Mouse (Mus musculus): ENCODE measurements around the gene Lrrk1. TPM values are rescaled to one million over a fixed set of nuclear protein-coding genes. Genes with fewer than 3 reads are reported as not detected.

Lrrk1 gene
- polyA plus RNA-seq, 1 experiment from 2014 or later: 33.0 TPM

DNA sequence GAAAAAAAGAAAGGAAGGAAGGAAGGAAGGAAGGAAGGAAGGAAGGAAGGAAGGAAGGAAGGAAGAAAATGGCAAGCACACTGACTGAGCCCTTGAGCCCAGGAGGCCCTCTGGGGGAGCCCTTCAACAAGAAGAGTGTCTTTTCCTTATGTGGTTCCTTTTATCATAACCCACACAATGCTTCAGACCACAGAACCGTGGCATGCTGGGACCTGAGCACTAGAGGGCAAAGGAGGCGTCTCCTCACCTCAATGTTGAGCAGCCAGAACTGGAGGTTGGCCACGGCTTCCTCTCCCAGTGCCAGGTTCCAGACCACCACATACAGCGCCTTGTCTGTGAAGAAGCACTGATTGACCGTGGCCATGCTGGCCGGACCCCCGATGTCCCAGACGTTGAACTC lies 96.1 kb downstream of the Lrrk1 start:
- POLR2A ChIA-PET: no interaction called here
- H3K27me3 ChIP-seq: no peaks in the 10 kb centered on the region
- ATAC-seq (no peak), DNase-seq (ENCODE audit: low read depth, low spot score) (no peak)
- CTCF ChIA-PET: no interaction called here
- in situ Hi-C loops (cut with MboI; ENCODE audit: low pct_unique_long_range_greater_than_20kb): no loop called here
- no peak for TF ChIP-seq CTCF (IDR thresholded peaks at IDR 0.05)

GRCm38 (mm10) chr7:66282984-66283612 lies 105.1 kb downstream of the Lrrk1 start:
- in situ Hi-C loops (cut with MboI; ENCODE audit: low pct_unique_long_range_greater_than_20kb): no loop called here
- no peak for DNase-seq (ENCODE audit: low read depth, low spot score)
- no peak for TF ChIP-seq CTCF (IDR thresholded peaks at IDR 0.05)

GRCm38 (mm10) chr7:66282265-66282664 lies 105.9 kb downstream of the Lrrk1 start:
- TF ChIP-seq CTCF (IDR thresholded peaks at IDR 0.05): no peak
- ChIA-PET POLR2A (no interaction called here), CTCF (no interaction called here)
- H3K27me3 ChIP-seq: no peaks in the 10 kb centered on the region
- DNase-seq (ENCODE audit: low read depth, low spot score): no peak
- in situ Hi-C loops (cut with MboI; ENCODE audit: low pct_unique_long_range_greater_than_20kb): no loop called here
- no peak for ATAC-seq

More at GRCm38 (mm10) chr7:66282984-66283612, 105.1 kb downstream of the Lrrk1 start:
- CTCF ChIA-PET: interaction anchor here (0.6 kb wide), 1 partner anchor 146 kb away, joined by 3 read pairs; no protein-coding TSS in a partner anchor
- no peaks in the 10 kb centered on the region for H3K27me3 ChIP-seq
- ATAC-seq: no peak
- POLR2A ChIA-PET: no interaction called here

DNA sequence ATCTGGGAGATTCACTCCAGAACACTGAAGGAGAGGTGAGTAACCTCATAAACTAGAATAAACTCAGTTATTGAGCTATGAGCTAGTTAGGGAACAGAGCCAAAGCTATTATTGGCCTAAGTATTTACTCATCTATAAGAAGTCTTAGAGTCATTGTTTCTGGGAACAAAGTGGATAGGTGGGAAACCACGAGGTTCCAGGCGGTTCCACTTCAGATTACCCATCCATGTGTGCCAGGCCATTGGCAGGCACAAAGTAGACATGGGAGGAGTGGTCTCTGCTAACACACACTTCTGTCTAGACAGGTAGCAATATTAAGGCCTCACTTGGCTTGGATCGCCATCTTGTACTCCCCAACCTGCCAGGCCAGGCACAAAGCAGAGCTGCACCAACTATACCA lies 110.1 kb downstream of the Lrrk1 start:
- ChIA-PET POLR2A (no interaction called here), CTCF (no interaction called here)

GRCm38 (mm10) chr7:66273494-66273893 lies 114.7 kb downstream of the Lrrk1 start:
- in situ Hi-C loops (cut with MboI; ENCODE audit: low pct_unique_long_range_greater_than_20kb): no loop called here
- no peak for TF ChIP-seq CTCF (IDR thresholded peaks at IDR 0.05)
- no peaks in the 10 kb centered on the region for H3K27me3 ChIP-seq
- ChIA-PET POLR2A (no interaction called here), CTCF (no interaction called here)
- ATAC-seq: no peak
- DNase-seq (ENCODE audit: low read depth, low spot score): no peak

More for the DNA sequence above, 110.1 kb downstream of the Lrrk1 start:
- no peak for ATAC-seq
- TF ChIP-seq CTCF (IDR thresholded peaks at IDR 0.05): no peak
- DNase-seq (ENCODE audit: low read depth, low spot score): no peak
- in situ Hi-C loops (cut with MboI; ENCODE audit: low pct_unique_long_range_greater_than_20kb): no loop called here
- H3K27me3 ChIP-seq: no peaks in the 10 kb centered on the region

GRCm38 (mm10) chr7:66271226-66271625 lies 116.9 kb downstream of the Lrrk1 start:
- CTCF ChIA-PET: no interaction called here
- in situ Hi-C loops (cut with MboI; ENCODE audit: low pct_unique_long_range_greater_than_20kb): no loop called here

DNA sequence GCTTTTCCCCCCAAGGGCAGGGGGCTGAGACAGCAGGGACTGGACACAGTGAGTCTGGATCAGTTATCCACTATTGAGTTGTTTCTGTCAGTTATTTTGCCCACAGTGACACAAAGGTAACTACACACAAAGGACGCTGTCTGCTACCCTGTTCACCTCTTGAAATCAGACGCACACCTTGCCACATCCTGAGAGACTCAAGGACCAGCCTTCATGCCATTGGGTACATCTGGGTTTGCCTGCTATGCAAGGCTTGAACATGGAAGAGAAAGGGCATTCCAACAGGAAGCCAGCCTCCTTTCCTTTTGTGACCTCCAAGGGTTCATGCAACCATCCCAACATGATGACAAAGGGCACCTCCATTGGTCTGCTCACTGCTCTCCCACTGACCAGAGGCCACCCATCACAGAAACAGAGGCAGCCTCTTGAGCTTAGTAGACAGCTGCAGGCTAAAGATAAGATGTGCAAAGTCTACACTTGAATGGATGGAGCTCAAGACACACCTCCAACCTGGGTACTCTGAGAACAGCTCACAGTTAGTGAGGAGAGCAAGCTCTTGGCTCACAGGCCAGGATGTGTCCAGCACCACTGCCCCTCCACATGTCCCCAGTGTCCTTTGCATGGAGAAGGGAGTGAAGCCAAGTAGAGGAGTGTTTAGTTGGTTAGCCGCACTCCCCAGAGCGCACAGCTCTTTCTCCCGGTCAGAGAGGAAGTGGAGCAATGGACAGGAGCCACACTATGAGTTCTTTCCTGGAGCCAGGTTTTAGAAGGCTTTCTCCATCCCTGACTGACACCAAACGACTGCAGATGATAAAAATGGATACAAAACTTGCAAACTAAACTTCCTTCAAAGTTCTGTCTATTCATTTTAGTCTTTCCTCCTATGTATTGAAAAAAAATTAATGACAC lies 121.0 kb downstream of the Lrrk1 start:
- ChIA-PET CTCF (no interaction called here), POLR2A (no interaction called here)
- no peaks in the 10 kb centered on the region for H3K27me3 ChIP-seq
- TF ChIP-seq CTCF (IDR thresholded peaks at IDR 0.05): no peak
- no peak for ATAC-seq
- DNase-seq (ENCODE audit: low read depth, low spot score): no peak
- in situ Hi-C loops (cut with MboI; ENCODE audit: low pct_unique_long_range_greater_than_20kb): no loop called here

More at GRCm38 (mm10) chr7:66271226-66271625, 116.9 kb downstream of the Lrrk1 start:
- no peak for TF ChIP-seq CTCF (IDR thresholded peaks at IDR 0.05)
- ATAC-seq: no peak
- POLR2A ChIA-PET: no interaction called here
- DNase-seq (ENCODE audit: low read depth, low spot score): no peak
- H3K27me3 ChIP-seq: no peaks in the 10 kb centered on the region

GRCm38 (mm10) chr7:66263421-66263820 lies 124.7 kb downstream of the Lrrk1 start:
- POLR2A ChIA-PET: no interaction called here
- DNase-seq (ENCODE audit: low read depth, low spot score) (no peak), ATAC-seq (no peak)
- H3K27me3 ChIP-seq: no peaks in the 10 kb centered on the region
- in situ Hi-C loops (cut with MboI; ENCODE audit: low pct_unique_long_range_greater_than_20kb): no loop called here
- CTCF ChIA-PET: no interaction called here
- TF ChIP-seq CTCF (IDR thresholded peaks at IDR 0.05): no peak

DNA sequence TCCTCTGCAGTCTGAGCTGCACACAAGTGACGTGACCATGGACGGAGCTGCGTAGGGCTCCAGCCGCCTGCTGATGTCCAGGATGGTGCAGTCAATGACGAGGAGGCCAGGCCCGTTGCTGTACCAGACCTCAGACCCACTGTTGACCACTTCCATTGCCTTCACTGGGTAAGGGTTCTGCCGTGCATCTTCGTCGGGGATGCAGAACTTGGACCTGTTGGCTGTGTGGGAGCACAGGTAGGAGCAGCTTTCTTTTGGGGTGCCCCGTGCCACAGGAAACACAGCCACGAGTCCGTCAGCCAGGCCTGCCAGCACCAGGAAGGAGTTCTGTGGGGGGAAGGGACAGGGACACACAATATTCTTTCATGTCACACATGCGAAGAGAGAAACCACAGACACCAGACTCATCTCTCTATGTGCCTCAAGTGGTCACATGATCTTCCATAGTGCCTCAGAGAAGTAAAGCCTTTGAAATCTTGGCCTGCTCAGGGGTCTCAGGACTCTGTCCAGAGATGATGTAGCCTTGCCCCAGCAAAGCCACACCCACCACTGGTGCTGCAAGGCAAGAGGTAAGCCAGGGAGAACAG lies 125.5 kb downstream of the Lrrk1 start:
- no peak for TF ChIP-seq CTCF (IDR thresholded peaks at IDR 0.05)
- ChIA-PET CTCF (interaction anchor here (1.2 kb wide), 1 partner anchor 159 kb away, joined by 5 read pairs; no protein-coding TSS in a partner anchor), POLR2A (no interaction called here)
- DNase-seq (ENCODE audit: low read depth, low spot score) (no peak), ATAC-seq (no peak)
- in situ Hi-C loops (cut with MboI; ENCODE audit: low pct_unique_long_range_greater_than_20kb): no loop called here
- no peaks in the 10 kb centered on the region for H3K27me3 ChIP-seq

DNA sequence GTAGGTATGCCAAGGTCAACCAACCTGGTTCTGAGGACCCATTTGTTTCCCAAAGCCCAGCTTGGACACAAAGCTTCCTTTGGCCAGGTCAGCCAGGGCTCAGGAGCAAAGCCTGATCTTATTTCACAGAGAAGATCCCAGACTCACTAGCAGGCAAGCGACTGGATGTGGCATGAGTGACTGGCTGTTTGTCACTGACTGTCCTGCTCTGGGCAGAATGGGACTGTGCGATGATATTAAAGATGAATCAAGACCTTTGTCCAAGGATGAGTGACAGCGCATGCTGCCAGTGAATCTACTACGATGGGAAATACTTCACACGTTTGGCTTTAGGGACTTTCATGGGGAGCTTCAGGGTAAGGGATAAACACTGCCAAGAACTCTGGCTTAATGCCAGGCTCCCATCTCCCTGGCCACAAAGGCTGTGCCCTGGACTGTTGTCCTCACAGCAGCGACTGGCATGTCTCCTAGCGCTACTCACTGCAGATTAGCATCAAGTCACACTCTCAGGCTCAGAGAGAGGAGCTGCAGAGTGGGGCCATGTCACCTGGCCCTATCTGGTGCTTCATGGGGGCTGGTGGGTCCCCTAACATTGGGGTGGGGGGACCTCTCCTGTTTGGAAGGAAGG lies 127.3 kb downstream of the Lrrk1 start:
- no peaks in the 10 kb centered on the region for H3K27me3 ChIP-seq
- TF ChIP-seq CTCF (IDR thresholded peaks at IDR 0.05): no peak
- DNase-seq (ENCODE audit: low read depth, low spot score): no peak
- ChIA-PET POLR2A (no interaction called here), CTCF (interaction anchor here (0.6 to 1.2 kb wide), 3 partner anchors 11 to 159 kb away, joined by 3 to 4 read pairs (median 3); no protein-coding TSS in a partner anchor)
- in situ Hi-C loops (cut with MboI; ENCODE audit: low pct_unique_long_range_greater_than_20kb): no loop called here
- no peak for ATAC-seq

All from Patski (cell line).